Mouse (Mus musculus): ENCODE results near the gene Pcsk6. TPM values are rescaled to one million over a fixed set of nuclear protein-coding genes. Genes with fewer than 3 reads are reported as not detected.
"Not testable (repeated sequence)": the region's sequence is repeated elsewhere in the genome, so short reads cannot be mapped to it uniquely, and the experiment has no call there.

Pcsk6 gene
- polyA plus RNA-seq, 1 experiment from 2014 or later, result 2.7 TPM

GRCm38 (mm10) chr7:65913088-65913610, 51.6 kb downstream of the Pcsk6 start:
- no peaks in the 10 kb centered on the region for H3K36me3 ChIP-seq (ENCODE audit: control insufficient read depth, insufficient read depth, low read length)
- no peak overlapping the region for H3K27ac ChIP-seq (ENCODE audit: low read depth, low read length)
- H3K4me3 ChIP-seq (ENCODE audit: low read depth, low read length), result no peak overlapping the region
- DNase-seq (ENCODE audit: low spot score) (no peak), ATAC-seq (replicated peaks; ENCODE audit: low FRiP score) (no peak)
- no peaks in the 10 kb centered on the region for H3K9me3 ChIP-seq (ENCODE audit: control insufficient read depth, low read length)
- no peaks in the 10 kb centered on the region for H3K27me3 ChIP-seq (ENCODE audit: control insufficient read depth, insufficient read depth, low read length)
- no peak overlapping the region for H3K9ac ChIP-seq (ENCODE audit: low read length)
- H3K4me2 ChIP-seq (ENCODE audit: low read depth, low read length, severe bottlenecking), result no peak overlapping the region
- 77% methylated on average over 3 of the region's 3 CpGs for WGBS
- no peaks in the 10 kb centered on the region for H3K4me1 ChIP-seq (replicated peaks; ENCODE audit: control insufficient read depth, insufficient read depth, low read length)

- no peaks in the 10 kb centered on the region for H3K9me3 ChIP-seq (ENCODE audit: control insufficient read depth, low read length)
- H3K4me1 ChIP-seq (replicated peaks; ENCODE audit: control insufficient read depth, insufficient read depth, low read length), result no peaks in the 10 kb centered on the region
- no peaks in the 10 kb centered on the region for H3K27me3 ChIP-seq (ENCODE audit: control insufficient read depth, insufficient read depth, low read length)
- WGBS, result 85% methylated on average over 11 of the region's 11 CpGs
- no peak overlapping the region for H3K4me3 ChIP-seq (ENCODE audit: low read depth, low read length)
- no peaks in the 10 kb centered on the region for H3K36me3 ChIP-seq (ENCODE audit: control insufficient read depth, insufficient read depth, low read length)
- no peak for ATAC-seq (replicated peaks; ENCODE audit: low FRiP score)
- no peak overlapping the region for H3K27ac ChIP-seq (ENCODE audit: low read depth, low read length)
- DNase-seq (ENCODE audit: low spot score), result no peak
- no peak overlapping the region for H3K4me2 ChIP-seq (ENCODE audit: low read depth, low read length, severe bottlenecking)
- no peak overlapping the region for H3K9ac ChIP-seq (ENCODE audit: low read length)
These were observed 53.3 kb downstream of the Pcsk6 start for GRCm38 (mm10) chr7:65914761-65915301.

- no peak overlapping the region for H3K27ac ChIP-seq (ENCODE audit: low read depth, low read length)
These were observed 54.3 kb downstream of the Pcsk6 start for GRCm38 (mm10) chr7:65915821-65916220.

GRCm38 (mm10) chr7:65916566-65916965, 55.0 kb downstream of the Pcsk6 start:
- Histone ChIP-seq H3K9me3 (ENCODE audit: control insufficient read depth, low read length) (no peaks in the 10 kb centered on the region), H3K4me1 (replicated peaks; ENCODE audit: control insufficient read depth, insufficient read depth, low read length) (no peaks in the 10 kb centered on the region), H3K36me3 (ENCODE audit: control insufficient read depth, insufficient read depth, low read length) (no peaks in the 10 kb centered on the region), H3K4me2 (ENCODE audit: low read depth, low read length, severe bottlenecking) (no peak overlapping the region), H3K4me3 (ENCODE audit: low read depth, low read length) (no peak overlapping the region), H3K9ac (ENCODE audit: low read length) (no peak overlapping the region), H3K27me3 (ENCODE audit: control insufficient read depth, insufficient read depth, low read length) (no peaks in the 10 kb centered on the region), H3K27ac (ENCODE audit: low read depth, low read length) (no peak overlapping the region)
- 82% methylated on average over 8 of the region's 8 CpGs for WGBS
- DNase-seq (ENCODE audit: low spot score) (no peak), ATAC-seq (replicated peaks; ENCODE audit: low FRiP score) (no peak)

More at GRCm38 (mm10) chr7:65915821-65916220, 54.3 kb downstream of the Pcsk6 start:
- 90% methylated on average over 7 of the region's 7 CpGs for WGBS
- H3K4me3 ChIP-seq (ENCODE audit: low read depth, low read length), result no peak overlapping the region
- DNase-seq (ENCODE audit: low spot score), result no peak
- H3K9ac ChIP-seq (ENCODE audit: low read length), result no peak overlapping the region
- no peak overlapping the region for H3K4me2 ChIP-seq (ENCODE audit: low read depth, low read length, severe bottlenecking)
- H3K36me3 ChIP-seq (ENCODE audit: control insufficient read depth, insufficient read depth, low read length), result no peaks in the 10 kb centered on the region
- no peaks in the 10 kb centered on the region for H3K9me3 ChIP-seq (ENCODE audit: control insufficient read depth, low read length)
- no peak for ATAC-seq (replicated peaks; ENCODE audit: low FRiP score)
- H3K4me1 ChIP-seq (replicated peaks; ENCODE audit: control insufficient read depth, insufficient read depth, low read length), result no peaks in the 10 kb centered on the region
- no peaks in the 10 kb centered on the region for H3K27me3 ChIP-seq (ENCODE audit: control insufficient read depth, insufficient read depth, low read length)

- 95% methylated on average over 4 of the region's 4 CpGs for WGBS
- DNase-seq (ENCODE audit: low spot score), result no peak
- H3K36me3 ChIP-seq (ENCODE audit: control insufficient read depth, insufficient read depth, low read length), result no peaks in the 10 kb centered on the region
- H3K4me1 ChIP-seq (replicated peaks; ENCODE audit: control insufficient read depth, insufficient read depth, low read length), result no peaks in the 10 kb centered on the region
- H3K4me2 ChIP-seq (ENCODE audit: low read depth, low read length, severe bottlenecking), result no peak overlapping the region
- H3K9ac ChIP-seq (ENCODE audit: low read length), result no peak overlapping the region
- no peak for ATAC-seq (replicated peaks; ENCODE audit: low FRiP score)
- H3K27ac ChIP-seq (ENCODE audit: low read depth, low read length), result no peak overlapping the region
- no peak overlapping the region for H3K4me3 ChIP-seq (ENCODE audit: low read depth, low read length)
- no peaks in the 10 kb centered on the region for H3K9me3 ChIP-seq (ENCODE audit: control insufficient read depth, low read length)
- no peaks in the 10 kb centered on the region for H3K27me3 ChIP-seq (ENCODE audit: control insufficient read depth, insufficient read depth, low read length)
These were observed 56.9 kb downstream of the Pcsk6 start for GRCm38 (mm10) chr7:65918431-65918830.

GRCm38 (mm10) chr7:65929398-65929797, 67.9 kb downstream of the Pcsk6 start:
- H3K27ac ChIP-seq (ENCODE audit: low read depth, low read length), result no peak overlapping the region
- H3K9me3 ChIP-seq (ENCODE audit: control insufficient read depth, low read length), result no peaks in the 10 kb centered on the region
- H3K4me2 ChIP-seq (ENCODE audit: low read depth, low read length, severe bottlenecking), result no peak overlapping the region
- ATAC-seq (replicated peaks; ENCODE audit: low FRiP score) (no peak), DNase-seq (ENCODE audit: low spot score) (no peak)
- no peaks in the 10 kb centered on the region for H3K27me3 ChIP-seq (ENCODE audit: control insufficient read depth, insufficient read depth, low read length)
- no peaks in the 10 kb centered on the region for H3K36me3 ChIP-seq (ENCODE audit: control insufficient read depth, insufficient read depth, low read length)
- no peaks in the 10 kb centered on the region for H3K4me1 ChIP-seq (replicated peaks; ENCODE audit: control insufficient read depth, insufficient read depth, low read length)
- no peak overlapping the region for H3K4me3 ChIP-seq (ENCODE audit: low read depth, low read length)
- no peak overlapping the region for H3K9ac ChIP-seq (ENCODE audit: low read length)
- WGBS, result 50% methylated on average over 5 of the region's 5 CpGs

GRCm38 (mm10) chr7:65930478-65930877, 68.9 kb downstream of the Pcsk6 start:
- DNase-seq (ENCODE audit: low spot score), result no peak
- WGBS, result 55% methylated on average over 11 of the region's 11 CpGs
- Histone ChIP-seq H3K4me2 (ENCODE audit: low read depth, low read length, severe bottlenecking) (no peak overlapping the region), H3K9ac (ENCODE audit: low read length) (no peak overlapping the region), H3K4me1 (replicated peaks; ENCODE audit: control insufficient read depth, insufficient read depth, low read length) (no peaks in the 10 kb centered on the region), H3K4me3 (ENCODE audit: low read depth, low read length) (no peak overlapping the region), H3K27me3 (ENCODE audit: control insufficient read depth, insufficient read depth, low read length) (no peaks in the 10 kb centered on the region), H3K9me3 (ENCODE audit: control insufficient read depth, low read length) (no peaks in the 10 kb centered on the region), H3K36me3 (ENCODE audit: control insufficient read depth, insufficient read depth, low read length) (no peaks in the 10 kb centered on the region), H3K27ac (ENCODE audit: low read depth, low read length) (no peak overlapping the region)
- ATAC-seq (replicated peaks; ENCODE audit: low FRiP score), result no peak

GRCm38 (mm10) chr7:65934238-65934970, 72.9 kb downstream of the Pcsk6 start:
- H3K36me3 ChIP-seq (ENCODE audit: control insufficient read depth, insufficient read depth, low read length); ATAC-seq (replicated peaks; ENCODE audit: low FRiP score); H3K4me3 ChIP-seq (ENCODE audit: low read depth, low read length); H3K27ac ChIP-seq (ENCODE audit: low read depth, low read length); H3K4me2 ChIP-seq (ENCODE audit: low read depth, low read length, severe bottlenecking); H3K9me3 ChIP-seq (ENCODE audit: control insufficient read depth, low read length); H3K9ac ChIP-seq (ENCODE audit: low read length); H3K27me3 ChIP-seq (ENCODE audit: control insufficient read depth, insufficient read depth, low read length); DNase-seq (ENCODE audit: low spot score); H3K4me1 ChIP-seq (replicated peaks; ENCODE audit: control insufficient read depth, insufficient read depth, low read length): not testable (repeated sequence)
- WGBS, result 80% methylated on average over 3 of the region's 3 CpGs

- no peak overlapping the region for H3K9ac ChIP-seq (ENCODE audit: low read length)
- WGBS, result 59% methylated on average over 1 of the region's 1 CpGs
These were observed 73.7 kb downstream of the Pcsk6 start for GRCm38 (mm10) chr7:65935211-65935610.

More at GRCm38 (mm10) chr7:65935211-65935610, 73.7 kb downstream of the Pcsk6 start:
- Histone ChIP-seq H3K4me3 (ENCODE audit: low read depth, low read length) (no peak overlapping the region), H3K4me1 (replicated peaks; ENCODE audit: control insufficient read depth, insufficient read depth, low read length) (no peaks in the 10 kb centered on the region), H3K27me3 (ENCODE audit: control insufficient read depth, insufficient read depth, low read length) (no peaks in the 10 kb centered on the region), H3K9me3 (ENCODE audit: control insufficient read depth, low read length) (no peaks in the 10 kb centered on the region), H3K36me3 (ENCODE audit: control insufficient read depth, insufficient read depth, low read length) (no peaks in the 10 kb centered on the region), H3K4me2 (ENCODE audit: low read depth, low read length, severe bottlenecking) (no peak overlapping the region), H3K27ac (ENCODE audit: low read depth, low read length) (no peak overlapping the region)
- no peak for ATAC-seq (replicated peaks; ENCODE audit: low FRiP score)
- DNase-seq (ENCODE audit: low spot score), result no peak
